Mouse (Mus musculus): Measurements from ENCODE around the gene Cwc22.

DNA sequence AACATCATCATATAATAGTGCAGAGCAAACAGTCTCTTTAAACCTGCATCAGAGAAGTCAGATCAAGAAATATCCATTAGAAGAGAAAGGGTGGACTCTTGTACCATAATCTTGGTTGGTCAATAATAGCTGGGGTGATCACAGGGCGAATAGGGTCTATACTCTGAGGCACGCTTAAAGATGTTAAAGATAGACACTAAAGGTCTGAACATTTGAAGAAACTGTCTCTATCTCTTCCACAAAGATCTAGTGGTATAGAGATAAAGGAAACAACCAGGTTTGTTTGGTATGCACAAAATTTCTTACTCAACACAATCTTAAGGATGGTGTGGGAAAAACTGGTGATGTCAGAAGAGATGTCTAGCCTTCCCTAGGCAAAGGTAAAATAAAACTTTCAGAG lies 26.4 kb upstream of the Cwc22 start:
- TF ChIP-seq CTCF (conservative IDR thresholded peaks at IDR 0.05; ENCODE audit: low read length) (no peak), NANOG (IDR thresholded peaks at IDR 0.05; ENCODE audit: borderline replicate concordance, low read length) (no peak)
